In genomic region chr10:74989814-74990213, GRCm38 (mm10) we compare ENCODE assay signal across 23 mouse cellular contexts. TPM values are rescaled to one million over a fixed set of nuclear protein-coding genes. Genes with fewer than 3 reads are reported as not detected.
DNase-seq lines count a peak whose midpoint lies in the region; ATAC-seq and TF ChIP-seq lines count a peak whose summit lies in the region.
"Had no signal": no experiment of that assay in that cellular context is flagged by ENCODE, and none has a peak within 500 bp of the region (broad histone marks: within the 10 kb centered on the region; RNA-seq: fewer than 3 reads in every experiment).

No protein-coding gene starts in this region.

- H3K4me3 ChIP-seq in cerebellum, adult 2 months (replicated peaks; ENCODE audit: insufficient read depth, low read depth, low read length), result no peak overlapping the region
- no peak overlapping the region for H3K4me3 ChIP-seq in left cerebral cortex, adult 2 months
- H3K4me3 ChIP-seq in midbrain, postnatal 0 days (ENCODE audit: low read depth, low read length), result no peak overlapping the region
- no peak overlapping the region for H3K4me3 ChIP-seq in midbrain, embryonic 11.5 days (ENCODE audit: low read depth, low read length)
- H3K4me3 ChIP-seq: embryonic facial prominence, embryonic 15.5 days; forebrain, embryonic 10.5 days; heart, adult 2 months; heart, embryonic 15.5 days; hindbrain, embryonic 12.5 days; intestine, embryonic 15.5 days; lung, embryonic 15.5 days; midbrain, embryonic 12.5 days; myocyte; neural tube, embryonic 15.5 days had no signal

- 73% methylated on average over 4 of the region's 4 CpGs for WGBS in cerebellum, adult 2 months
- WGBS in midbrain, postnatal 0 days, result 87% methylated on average over 4 of the region's 4 CpGs
- WGBS in midbrain, embryonic 11.5 days, result 80% methylated on average over 4 of the region's 4 CpGs

- DNase-seq in cerebellum, adult 2 months, result no peak
- no peak for DNase-seq in cerebellum, postnatal 36 days
- no peak for DNase-seq in left cerebral cortex, adult 2 months (ENCODE audit: extremely low spot score in 1 of 2, low spot score in 2 of 2)
- no peak for DNase-seq in left cerebral cortex, adult 18-20 months (ENCODE audit: low spot score in 2 of 2)
- no peak for DNase-seq in midbrain, postnatal 0 days (ENCODE audit: low spot score)
- no peak for DNase-seq in midbrain, embryonic 11.5 days (ENCODE audit: low spot score, missing footprints)
- DNase-seq in gastrocnemius, postnatal 4 days (ENCODE audit: low spot score in 2 of 2), result no peak
- DNase-seq: adrenal gland, postnatal 25 days; cerebellum, adult 9-10 months; gastrocnemius, postnatal 10 days; heart, adult 2 months; kidney, postnatal 25 days had no signal

- H3K9me3 ChIP-seq in midbrain, postnatal 0 days (ENCODE audit: low read length), result no peaks in the 10 kb centered on the region
- no peaks in the 10 kb centered on the region for H3K9me3 ChIP-seq in midbrain, embryonic 11.5 days (ENCODE audit: control insufficient read depth, low read length)
- H3K9me3 ChIP-seq: embryonic facial prominence, embryonic 15.5 days; forebrain, embryonic 10.5 days; heart, embryonic 15.5 days; hindbrain, embryonic 12.5 days; intestine, embryonic 15.5 days; lung, embryonic 15.5 days; midbrain, embryonic 12.5 days; neural tube, embryonic 15.5 days had no signal

- peaks cover 30% of the 10 kb centered on the region for H3K36me3 ChIP-seq in midbrain, postnatal 0 days (ENCODE audit: insufficient read depth, low read length)
- peaks cover 7% of the 10 kb centered on the region; the same call in 1 of the 2 replicates for H3K36me3 ChIP-seq in midbrain, embryonic 11.5 days (ENCODE audit: control insufficient read depth, insufficient read depth, low read length)
- H3K36me3 ChIP-seq: embryonic facial prominence, embryonic 15.5 days; heart, embryonic 15.5 days; intestine, embryonic 15.5 days; lung, embryonic 15.5 days had no signal

- TF ChIP-seq CTCF in cerebellum, adult 2 months (IDR thresholded peaks at IDR 0.05; ENCODE audit: borderline replicate concordance, insufficient read depth, low read depth, low read length), result 0 out of 2 replicates have a peak, but pooled peaks have one; percentile 24
- peak; percentile 22 for TF ChIP-seq CTCF in left cerebral cortex, adult 2 months (IDR thresholded peaks at IDR 0.05)
- TF ChIP-seq CTCF in midbrain, postnatal 0 days (IDR thresholded peaks at IDR 0.05), result peak; percentile 43

- TF ChIP-seq POLR2A in cerebellum, adult 2 months (IDR thresholded peaks at IDR 0.05; ENCODE audit: borderline replicate concordance, insufficient read depth, low read length), result no peak

- intact Hi-C loops in left cerebral cortex, adult 2 months (cut with DNase I), result no loop called here

- no peak overlapping the region for H3K9ac ChIP-seq in midbrain, postnatal 0 days (replicated peaks; ENCODE audit: low read length, poor library complexity, severe bottlenecking)
- no peak overlapping the region for H3K9ac ChIP-seq in midbrain, embryonic 11.5 days (ENCODE audit: low read length)
- H3K9ac ChIP-seq: embryonic facial prominence, embryonic 15.5 days; heart, embryonic 15.5 days; hindbrain, embryonic 12.5 days; intestine, embryonic 15.5 days; lung, embryonic 15.5 days; midbrain, embryonic 12.5 days; neural tube, embryonic 15.5 days had no signal

- no peak overlapping the region for H3K4me2 ChIP-seq in midbrain, postnatal 0 days (ENCODE audit: low read depth, low read length, poor library complexity, severe bottlenecking)
- H3K4me2 ChIP-seq in midbrain, embryonic 11.5 days, result no peak overlapping the region
- H3K4me2 ChIP-seq: embryonic facial prominence, embryonic 15.5 days; heart, embryonic 15.5 days; hindbrain, embryonic 12.5 days; intestine, embryonic 15.5 days; lung, embryonic 15.5 days; midbrain, embryonic 12.5 days; neural tube, embryonic 15.5 days had no signal

- peaks cover 7% of the 10 kb centered on the region; the same call in 1 of the 2 replicates for H3K4me1 ChIP-seq in cerebellum, adult 2 months (ENCODE audit: control insufficient read depth, insufficient read depth, low read length)
- no peaks in the 10 kb centered on the region for H3K4me1 ChIP-seq in midbrain, postnatal 0 days (ENCODE audit: insufficient read depth, low read length)
- peaks cover 2% of the 10 kb centered on the region for H3K4me1 ChIP-seq in midbrain, embryonic 11.5 days (ENCODE audit: control insufficient read depth, insufficient read depth, low read length)

- H3K27ac ChIP-seq in cerebellum, adult 2 months (ENCODE audit: insufficient read depth, low read length), result no peak overlapping the region
- no peak overlapping the region for H3K27ac ChIP-seq in left cerebral cortex, adult 2 months
- no peak overlapping the region for H3K27ac ChIP-seq in midbrain, postnatal 0 days (ENCODE audit: low read depth, low read length)
- no peak overlapping the region for H3K27ac ChIP-seq in midbrain, embryonic 11.5 days (ENCODE audit: low read depth, low read length)
- H3K27ac ChIP-seq: embryonic facial prominence, embryonic 15.5 days; forebrain, embryonic 10.5 days; heart, adult 2 months; heart, embryonic 15.5 days; hindbrain, embryonic 12.5 days; intestine, embryonic 15.5 days; lung, embryonic 15.5 days; midbrain, embryonic 12.5 days; neural tube, embryonic 15.5 days had no signal

- no peak for ATAC-seq in midbrain, postnatal 0 days (ENCODE audit: low FRiP score)
- ATAC-seq in midbrain, embryonic 11.5 days (ENCODE audit: low FRiP score), result no peak
- peak; percentile 26; the same call in 1 of the 2 replicates for ATAC-seq in megakaryocyte progenitor cell, adult 5-6 weeks (replicated peaks; ENCODE audit: poor library complexity)
- ATAC-seq: intestine, embryonic 15.5 days had no signal

- no peaks in the 10 kb centered on the region for H3K27me3 ChIP-seq in cerebellum, adult 2 months (ENCODE audit: control insufficient read depth, insufficient read depth, low read length)
- H3K27me3 ChIP-seq in midbrain, postnatal 0 days (ENCODE audit: insufficient read depth, low read length), result no peaks in the 10 kb centered on the region
- H3K27me3 ChIP-seq in midbrain, embryonic 11.5 days (ENCODE audit: control insufficient read depth, insufficient read depth, low read length), result peaks cover 2% of the 10 kb centered on the region; the same call in 1 of the 2 replicates
- H3K27me3 ChIP-seq: embryonic facial prominence, embryonic 15.5 days; intestine, embryonic 15.5 days; lung, embryonic 15.5 days; midbrain, embryonic 12.5 days; neural tube, embryonic 15.5 days had no signal

RNA-seq across cellular contexts. Expression of gene Gnaz, which starts 22.8 kb away (rescaled TPM):
- 41.0 and 44.1 TPM in 2 replicates for polyA plus RNA-seq in cerebellum, adult 2 months (2012; rRNA removed)
- total RNA-seq in left cerebral cortex, adult 2 months (2021), result 100 to 1,000 TPM; 114 to 124 TPM
- total RNA-seq in left cerebral cortex, adult 18-20 months (2021), result 100 to 1,000 TPM; 120 to 126 TPM
- total RNA-seq in midbrain, postnatal 0 days (2014; rRNA removed), result 217 and 219 TPM in 2 replicates
- polyA plus RNA-seq in midbrain, postnatal 0 days (2015; fragmentation: Nextera tagmentation; extraction: Ambion mirVana), result 132 and 133 TPM in 2 replicates
- polyA plus RNA-seq in midbrain, embryonic 11.5 days (2014; fragmentation: Nextera tagmentation; extraction: Ambion mirVana), result 12.2 and 12.7 TPM in 2 replicates
- total RNA-seq in megakaryocyte progenitor cell, adult 5-6 weeks (2015), result 0.17 TPM in 1 of 2 replicates, not detected in the other
- 0.12 and 0.27 TPM in 2 replicates for total RNA-seq in megakaryocyte progenitor cell, adult 5-6 weeks (2017)
- total RNA-seq in gastrocnemius, postnatal 4 days (2021), result 1 to 10 TPM in 1 of 2 experiments, under 1 TPM in 1; 0.75 to 1.5 TPM

RNA-seq across cellular contexts. Expression of gene Rsph14, which starts 42.6 kb away (rescaled TPM):
- 0.43 and 0.79 TPM in 2 replicates for polyA plus RNA-seq in cerebellum, adult 2 months (2012; rRNA removed)
- total RNA-seq in left cerebral cortex, adult 2 months (2021), result not detected
- total RNA-seq in left cerebral cortex, adult 18-20 months (2021), result under 1 TPM in 1 of 2 experiments, not detected in 1; 0.28 TPM
- 0.27 and 1.5 TPM in 2 replicates for total RNA-seq in midbrain, postnatal 0 days (2014; rRNA removed)
- polyA plus RNA-seq in midbrain, postnatal 0 days (2015; fragmentation: Nextera tagmentation; extraction: Ambion mirVana), result 0.43 and 1.2 TPM in 2 replicates
- not detected in 2 replicates for polyA plus RNA-seq in midbrain, embryonic 11.5 days (2014; fragmentation: Nextera tagmentation; extraction: Ambion mirVana)
- not detected in 2 replicates for total RNA-seq in megakaryocyte progenitor cell, adult 5-6 weeks (2015)
- 0.96 TPM in 1 of 2 replicates, not detected in the other for total RNA-seq in megakaryocyte progenitor cell, adult 5-6 weeks (2017)
- total RNA-seq in gastrocnemius, postnatal 4 days (2021), result not detected
- total RNA-seq: gastrocnemius, postnatal 10 days; heart, adult 2 months had no signal
- polyA plus RNA-seq: forebrain, embryonic 10.5 days; heart, embryonic 15.5 days; intestine, embryonic 15.5 days; limb, embryonic 14.5 days; midbrain, embryonic 12.5 days; myocyte had no signal

RNA-seq across cellular contexts. Expression of gene Rab36, which starts 47.0 kb away (rescaled TPM):
- polyA plus RNA-seq in cerebellum, adult 2 months (2012; rRNA removed), result 20.4 and 21.2 TPM in 2 replicates
- total RNA-seq in left cerebral cortex, adult 2 months (2021), result 10 to 100 TPM; 31.6 to 35.7 TPM
- 10 to 100 TPM; 27.6 to 28.0 TPM for total RNA-seq in left cerebral cortex, adult 18-20 months (2021)
- 15.5 and 18.1 TPM in 2 replicates for total RNA-seq in midbrain, postnatal 0 days (2014; rRNA removed)
- polyA plus RNA-seq in midbrain, postnatal 0 days (2015; fragmentation: Nextera tagmentation; extraction: Ambion mirVana), result 28.4 and 30.9 TPM in 2 replicates
- 4.9 and 6.2 TPM in 2 replicates for polyA plus RNA-seq in midbrain, embryonic 11.5 days (2014; fragmentation: Nextera tagmentation; extraction: Ambion mirVana)
- 0.61 and 0.84 TPM in 2 replicates for total RNA-seq in megakaryocyte progenitor cell, adult 5-6 weeks (2015)
- 0.67 TPM in 1 of 2 replicates, not detected in the other for total RNA-seq in megakaryocyte progenitor cell, adult 5-6 weeks (2017)
- total RNA-seq in gastrocnemius, postnatal 4 days (2021), result 1 to 10 TPM; 1.7 to 2.5 TPM

Comparison
In these comparisons a context has a peak if more than half of its experiments do, and no peak if none do; other contexts are left out.
1. RNA of gene Gnaz, which starts 22.8 kb away (total RNA-seq): 217 to 219 TPM in midbrain, postnatal 0 days, 120 to 126 TPM in left cerebral cortex, adult 18-20 months and 114 to 124 TPM in left cerebral cortex, adult 2 months; 0.75 to 1.5 TPM in gastrocnemius, postnatal 4 days and 0.12 to 0.27 TPM in megakaryocyte progenitor cell, adult 5-6 weeks; every median in the first group is over 10 times any median in the second.
2. Peak in every context shown above with its lines, with median percentiles within 50 percentile points of each other: CTCF ChIP-seq.